Mouse (Mus musculus) hematopoietic stem cell, adult 5-6 weeks (primary cell): ENCODE data around the gene Limch1. TPM values are rescaled to one million over a fixed set of nuclear protein-coding genes. Genes with fewer than 3 reads are reported as not detected.

Experiments used
- ATAC-seq, 2 experiments: fragments of 125-278 bp in 1 of 2; replicated peaks in 1 of 2; 2 replicates each; pipeline ENCODE4 v1.8.0; 2016 to 2017; ENCODE audit warnings: inconsistent platforms in 2 of 2, mild to moderate bottlenecking in 2 of 2, moderate number of reproducible peaks in 2 of 2, low read depth in 1 of 2, moderate TSS enrichment in 1 of 2; ENCODE audit not compliant: low FRiP score in 2 of 2, poor library complexity in 2 of 2, severe bottlenecking in 2 of 2, insufficient read depth in 1 of 2, low TSS enrichment in 1 of 2
- total RNA-seq: library from RNA; stranded (forward); fragments of 172-1452, 232-1000 nt; gene quantifications from 2 replicates; pipeline ENCODE4 v1.2.3, GENCODE M21; 2017

Limch1 gene
- total RNA-seq, 1 experiment from 2014 or later = 0.30 TPM

DNA sequence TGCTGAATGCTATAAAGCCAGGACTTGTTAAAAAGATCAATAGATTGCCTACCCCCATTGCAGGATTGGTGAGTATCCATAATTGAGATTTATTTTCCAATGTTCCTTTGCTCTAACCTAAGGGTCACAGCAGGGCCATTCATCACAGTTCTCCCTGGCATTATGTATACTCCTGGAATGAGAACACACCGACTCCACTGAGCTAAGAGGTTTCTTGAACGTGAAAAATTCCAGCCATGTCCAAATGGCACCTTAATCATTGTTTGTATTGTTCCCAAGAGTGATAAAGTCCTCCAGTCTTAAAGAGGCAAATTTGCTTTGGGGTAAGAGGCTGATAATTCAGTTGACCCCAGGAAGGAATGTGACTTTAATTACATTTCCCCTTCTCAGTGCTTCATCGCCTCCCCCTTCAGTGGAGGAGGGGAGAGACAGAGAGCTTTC, 136.3 kb downstream of the Limch1 start:
- no peak for ATAC-seq

DNA sequence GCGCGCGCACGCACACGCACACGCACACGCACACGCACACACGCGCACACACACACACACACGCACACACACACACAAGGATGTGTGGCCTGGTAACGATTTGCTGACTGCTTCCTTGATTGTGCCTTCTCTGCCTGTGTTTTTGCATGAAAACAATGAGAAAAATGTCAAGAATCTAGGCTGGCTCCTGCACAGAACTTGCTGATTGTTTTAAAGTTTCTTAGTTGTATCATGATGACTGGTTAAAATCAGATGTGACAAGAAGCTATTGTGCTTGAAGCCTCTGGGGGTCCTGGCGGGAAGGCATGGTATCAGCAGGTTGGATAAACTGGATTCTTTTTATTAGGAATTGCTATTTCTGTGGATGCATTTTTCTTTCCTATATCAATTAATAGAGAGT, 137.1 kb downstream of the Limch1 start:
- no peak for ATAC-seq

DNA sequence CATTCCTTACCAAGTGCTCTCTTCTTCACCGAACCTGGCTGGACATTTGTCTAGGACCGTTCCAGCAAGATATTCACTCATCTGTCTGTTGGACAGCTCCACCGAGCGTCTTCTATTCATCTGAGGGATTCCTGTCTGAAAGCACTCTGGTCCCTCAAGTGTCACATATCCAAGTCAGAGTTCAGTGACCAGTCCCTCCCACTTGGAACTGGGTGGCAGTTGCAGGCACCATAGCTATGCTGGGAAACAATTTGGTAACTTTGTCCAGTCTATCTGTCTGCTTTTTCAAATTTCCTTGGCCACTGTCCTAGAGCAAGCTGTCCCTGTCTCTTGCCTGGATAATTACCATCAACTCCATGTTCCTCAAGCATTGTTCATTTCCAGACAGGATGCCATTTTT, 138.9 kb downstream of the Limch1 start:
- ATAC-seq = no peak

DNA sequence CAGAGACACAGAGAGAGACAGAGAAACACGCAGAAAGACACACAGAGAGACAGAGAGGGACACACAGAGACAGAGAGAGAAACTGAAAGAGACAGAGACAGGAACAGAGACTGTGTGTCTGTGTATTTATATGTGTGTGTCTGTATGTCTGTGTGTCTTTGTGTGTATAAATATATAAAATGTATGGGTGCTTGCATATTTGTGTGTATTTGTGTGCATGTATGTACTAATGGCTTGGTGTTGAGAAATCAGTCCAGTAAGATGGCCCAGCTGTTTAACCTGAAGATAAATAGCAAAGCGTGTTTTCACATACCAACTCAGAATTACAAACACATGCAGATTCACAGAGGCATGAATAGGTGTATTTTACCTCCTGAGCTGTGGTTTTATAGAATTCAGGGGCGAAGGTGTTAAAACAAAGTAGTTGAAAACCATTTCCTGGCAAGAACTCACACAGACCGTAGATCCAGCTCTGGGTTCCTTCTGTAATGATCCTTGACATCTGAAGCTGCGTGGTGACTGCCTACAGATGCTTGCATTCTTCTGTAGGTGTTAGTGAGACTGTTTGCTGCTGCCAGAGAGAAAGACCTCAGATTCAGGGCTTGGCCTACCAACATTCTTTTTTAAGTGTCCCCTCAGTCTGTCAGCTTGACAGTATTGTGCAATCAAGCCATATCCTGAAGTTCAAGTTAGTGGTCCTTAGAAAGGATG, 140.9 kb downstream of the Limch1 start:
- ATAC-seq = no peak

DNA sequence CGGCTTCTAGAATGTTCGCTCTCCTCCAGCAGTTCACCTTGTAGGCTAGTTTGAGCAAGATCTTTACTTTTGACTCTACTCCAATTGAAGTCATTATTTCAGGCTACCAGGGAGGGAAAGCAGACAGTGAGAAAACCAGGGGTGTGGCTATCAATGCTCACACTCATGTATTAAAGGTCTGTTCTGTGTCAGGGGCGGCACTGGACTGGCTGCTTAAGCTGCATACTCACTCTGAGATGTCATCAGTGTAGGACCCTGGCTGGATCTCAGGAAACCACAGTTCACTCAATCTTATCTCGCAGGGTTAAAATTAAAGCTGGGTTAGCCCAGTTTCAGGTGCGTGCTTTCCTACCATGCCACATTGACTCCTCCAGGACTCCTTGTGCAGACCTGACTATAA, 142.4 kb downstream of the Limch1 start:
- no peak for ATAC-seq

DNA sequence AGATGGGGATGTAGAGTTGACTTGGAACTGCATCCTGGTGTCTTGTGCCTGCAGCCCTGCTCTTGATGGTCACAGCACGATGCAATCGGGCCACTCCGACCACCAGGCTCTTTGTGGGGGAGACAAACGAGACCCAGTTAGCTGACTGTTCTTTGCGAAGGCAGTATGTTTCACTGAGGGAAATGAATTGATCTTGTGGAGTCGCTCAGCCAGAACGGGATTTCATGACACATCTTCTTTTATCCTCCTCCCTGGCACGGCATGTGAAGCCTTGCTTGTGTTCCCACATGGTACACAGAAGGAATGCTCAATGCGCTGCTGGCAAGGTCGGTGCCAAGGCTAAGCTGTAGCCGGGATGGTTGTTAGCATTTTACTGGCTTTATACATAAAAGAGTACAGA, 143.7 kb downstream of the Limch1 start:
- no peak for ATAC-seq

DNA sequence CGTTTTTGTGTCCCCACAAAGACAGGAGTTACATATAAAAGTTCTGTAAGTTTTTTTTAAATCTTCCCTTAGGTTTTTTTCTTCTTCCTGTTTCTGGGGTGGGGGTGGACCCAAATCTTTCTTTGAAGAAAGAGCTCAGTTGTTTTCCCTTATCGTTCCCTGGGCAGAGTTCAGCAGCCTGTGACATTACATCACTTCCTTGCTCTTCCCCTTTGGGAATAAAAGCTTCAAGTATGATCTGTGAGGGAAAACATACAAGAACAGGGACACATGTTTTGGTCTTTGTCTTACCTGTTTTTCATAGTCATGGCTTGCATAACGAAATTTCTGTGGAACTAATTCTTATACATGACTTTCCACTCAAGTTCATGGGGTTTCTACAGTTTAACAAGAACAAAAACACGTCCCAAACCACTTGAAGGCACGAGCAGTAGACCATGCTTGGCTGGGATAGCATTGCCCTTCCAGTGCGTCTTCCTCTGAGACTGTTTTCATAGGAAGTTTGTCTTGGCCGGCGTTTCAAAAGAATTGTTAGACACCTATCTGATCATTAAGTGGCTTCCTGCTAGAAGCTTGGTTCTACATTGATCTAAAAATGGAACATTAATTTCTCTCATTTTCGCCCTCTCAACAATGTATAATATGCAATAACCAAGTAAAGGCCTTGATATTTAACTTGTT, 150.0 kb downstream of the Limch1 start:
- ATAC-seq = no peak

DNA sequence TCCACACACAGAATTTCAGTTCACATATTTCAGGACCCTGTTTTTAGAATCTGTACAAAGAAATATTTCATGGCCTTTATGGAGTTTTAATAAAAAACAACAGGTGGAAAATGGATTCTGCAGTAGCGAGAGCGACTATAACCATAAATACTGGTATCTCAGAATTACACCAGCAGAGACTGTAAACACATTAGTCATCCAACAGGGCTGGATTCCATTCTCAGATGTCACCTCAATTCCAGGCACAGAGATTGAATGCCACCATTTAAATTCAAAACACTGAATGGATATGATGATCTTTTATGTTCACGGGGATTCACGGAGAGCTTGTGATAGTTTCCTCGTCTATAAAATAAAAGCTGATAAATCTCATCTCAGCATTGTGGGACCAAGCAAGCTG, 152.0 kb downstream of the Limch1 start:
- no peak for ATAC-seq

DNA sequence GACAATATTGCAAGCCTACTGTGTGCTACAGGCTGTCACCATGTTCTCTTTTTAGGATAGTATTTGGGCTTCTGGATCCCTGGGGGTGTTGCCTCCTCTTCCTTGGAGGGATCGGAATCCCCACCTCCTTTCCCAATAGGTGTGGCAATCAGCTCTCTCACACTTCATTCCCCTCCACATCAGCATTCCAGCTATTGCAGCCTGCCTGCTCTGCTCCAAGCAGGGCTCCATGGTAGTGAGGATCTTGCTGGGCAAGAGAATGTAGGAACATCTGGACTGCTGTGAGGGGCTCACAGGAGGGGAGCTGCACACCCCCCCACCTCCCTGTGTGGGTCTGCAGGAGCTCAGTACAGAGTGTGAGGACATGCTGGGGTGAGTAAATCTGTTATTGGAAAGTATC, 152.6 kb downstream of the Limch1 start:
- ATAC-seq = no peak

DNA sequence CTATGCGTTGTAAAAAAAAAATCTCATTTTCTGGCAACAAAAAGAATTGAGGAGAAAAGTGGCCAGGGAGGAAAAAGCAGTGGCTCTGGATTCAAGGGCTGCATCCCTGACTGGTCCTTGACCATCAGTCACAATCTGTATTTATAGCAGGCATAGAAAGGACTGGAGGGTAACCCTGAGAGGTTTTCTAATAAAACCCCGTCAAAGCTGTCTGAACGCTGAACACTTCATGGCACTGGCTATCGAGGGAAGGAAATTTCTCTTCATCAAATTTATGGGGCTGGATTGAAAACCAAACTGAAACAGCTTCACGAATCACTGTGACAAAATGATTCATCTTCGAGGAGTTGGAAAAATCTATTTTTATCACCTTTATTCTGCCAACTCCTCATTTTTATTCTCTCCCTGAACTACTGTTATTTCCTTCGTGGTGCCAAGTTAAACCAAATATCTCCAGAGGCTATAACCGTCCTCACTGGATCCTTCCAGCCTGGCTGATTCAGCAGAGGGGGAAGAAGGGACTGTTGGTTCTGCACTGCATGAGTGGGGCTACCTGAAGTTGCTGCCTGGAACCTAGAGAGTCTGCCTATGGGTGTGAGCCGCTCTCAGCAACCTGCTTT, 153.3 kb downstream of the Limch1 start:
- ATAC-seq = no peak

DNA sequence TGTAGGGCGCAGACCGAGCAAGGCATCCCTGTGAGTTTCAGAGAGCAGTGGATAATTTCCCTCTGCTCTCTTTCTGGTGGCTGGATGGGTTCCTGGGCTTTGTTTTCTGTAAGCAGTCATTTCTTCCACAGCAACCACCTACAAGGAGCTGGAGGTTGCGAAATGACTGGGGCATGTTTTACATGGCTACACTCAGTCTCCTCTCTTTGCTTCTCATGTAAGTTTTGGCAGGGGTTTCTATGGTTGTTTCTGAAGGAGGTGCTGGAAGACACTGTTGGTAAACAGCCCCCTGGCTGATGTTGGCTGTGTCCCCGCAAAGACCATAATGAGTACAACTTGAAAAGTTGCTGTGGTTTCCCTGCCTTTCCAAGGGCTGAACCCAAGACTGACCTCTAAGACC, 155.5 kb downstream of the Limch1 start:
- ATAC-seq = no peak

DNA sequence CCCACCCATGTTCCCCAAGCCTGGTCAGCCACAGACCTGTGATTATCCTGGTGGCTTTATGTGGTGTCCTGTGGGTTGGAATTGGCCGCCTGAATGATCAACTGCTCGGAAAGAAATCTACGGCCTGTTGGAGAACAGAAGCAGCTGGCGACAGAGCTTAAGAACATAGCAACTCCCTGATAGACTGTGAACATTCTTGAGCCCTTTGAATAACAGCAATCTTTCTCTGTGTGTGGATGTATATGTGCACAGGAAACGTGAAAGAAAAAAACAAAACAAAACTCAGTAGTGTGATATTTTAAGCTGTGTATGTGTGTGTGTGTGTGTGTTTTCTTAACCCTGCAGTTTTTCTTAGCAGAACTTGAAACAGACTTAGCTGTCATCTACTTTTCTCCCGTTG, 159.2 kb downstream of the Limch1 start:
- ATAC-seq = no peak

DNA sequence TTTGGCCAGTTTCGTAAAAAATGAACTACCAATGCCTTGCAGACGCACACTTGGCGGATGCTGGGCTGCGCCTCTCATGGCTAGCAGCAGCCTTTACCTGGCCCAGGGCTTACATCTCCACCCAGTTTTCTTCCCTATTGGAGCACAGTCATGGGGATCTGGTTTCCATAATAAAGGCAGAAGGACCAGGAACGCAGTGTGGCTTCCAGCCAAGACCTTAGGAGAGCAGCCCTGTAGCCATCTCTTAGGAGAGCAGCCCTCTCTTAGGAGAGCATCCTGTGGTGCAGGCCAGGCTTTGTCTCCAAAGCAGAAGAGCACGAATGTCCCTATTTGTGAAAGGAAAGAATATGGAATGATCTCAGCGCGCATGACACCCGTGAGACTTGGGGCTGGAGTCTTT, 163.3 kb downstream of the Limch1 start:
- ATAC-seq = no peak

DNA sequence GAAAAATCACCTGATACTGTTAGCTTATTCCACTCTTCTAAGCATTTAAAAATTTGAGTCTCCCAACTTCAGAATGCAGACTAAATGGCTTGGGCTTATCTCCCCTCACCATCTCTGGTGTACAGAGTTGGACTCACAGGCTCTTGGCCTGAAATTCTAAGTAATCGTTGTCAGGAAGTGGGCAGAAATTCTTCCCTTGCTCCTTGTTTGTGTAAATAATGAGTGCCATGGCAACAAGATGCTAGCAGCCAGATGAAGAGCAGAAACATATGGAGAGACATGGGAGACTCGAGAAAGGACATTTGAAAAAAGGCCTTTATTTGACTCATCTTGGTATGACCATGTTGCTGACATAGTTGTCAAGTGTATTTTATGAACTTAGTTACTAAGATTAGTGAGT, 164.3 kb downstream of the Limch1 start:
- no peak for ATAC-seq

DNA sequence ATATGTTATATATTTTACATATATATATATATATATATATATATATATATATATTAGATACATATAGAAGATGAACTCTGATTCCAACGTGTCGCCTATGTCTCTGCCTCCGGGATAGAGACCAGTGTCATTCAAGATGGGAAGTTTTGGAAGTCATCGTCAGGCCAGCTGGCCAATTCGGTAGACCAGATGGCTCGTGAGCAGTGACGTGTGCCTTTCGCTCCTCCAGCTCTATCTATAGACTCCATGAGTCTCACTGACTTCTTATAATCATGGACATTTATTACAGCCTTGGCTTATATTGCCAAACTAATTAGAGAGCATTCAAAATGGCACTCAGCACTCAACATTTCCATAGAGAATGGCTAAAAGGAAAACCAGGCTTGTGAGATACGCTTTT, 165.0 kb downstream of the Limch1 start:
- no peak for ATAC-seq

DNA sequence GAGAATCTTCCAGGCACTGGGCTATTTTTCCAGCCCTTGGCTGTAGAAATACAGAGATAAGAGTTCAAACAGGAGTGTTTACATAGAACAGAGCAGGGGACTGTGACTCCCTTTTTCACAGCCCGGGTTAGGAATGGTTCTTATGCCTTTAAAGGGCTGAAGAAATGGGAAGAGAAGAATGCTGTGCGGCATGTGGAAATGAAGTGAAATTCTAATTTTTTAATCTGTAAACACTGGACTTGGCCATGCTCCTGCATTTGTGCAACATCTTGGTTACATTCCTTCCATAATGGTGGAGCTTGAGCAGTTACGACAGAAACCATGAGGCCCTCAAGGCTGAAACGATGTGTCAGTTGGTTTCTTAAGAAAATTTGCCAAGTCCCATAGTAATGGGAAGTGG, 165.4 kb downstream of the Limch1 start:
- ATAC-seq = no peak

DNA sequence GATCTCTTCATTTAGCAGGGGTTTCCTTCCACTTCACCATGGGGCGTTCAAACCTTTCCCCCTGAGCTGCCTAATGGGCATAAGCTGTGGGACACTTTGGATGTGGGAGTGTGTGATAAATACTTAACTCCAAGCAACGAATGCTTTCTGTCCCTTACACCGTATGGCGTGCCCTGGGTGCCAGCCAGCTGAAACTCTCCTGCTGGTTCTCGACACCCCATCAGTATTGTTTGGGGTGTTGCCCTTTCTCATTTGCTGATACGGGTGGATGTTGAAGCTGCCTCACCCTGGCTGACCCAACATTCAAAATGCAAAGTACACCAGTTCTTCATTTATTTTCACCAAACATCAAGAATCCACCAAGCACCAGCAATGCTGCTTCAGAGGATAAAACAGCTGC, 168.2 kb downstream of the Limch1 start:
- ATAC-seq = no peak

DNA sequence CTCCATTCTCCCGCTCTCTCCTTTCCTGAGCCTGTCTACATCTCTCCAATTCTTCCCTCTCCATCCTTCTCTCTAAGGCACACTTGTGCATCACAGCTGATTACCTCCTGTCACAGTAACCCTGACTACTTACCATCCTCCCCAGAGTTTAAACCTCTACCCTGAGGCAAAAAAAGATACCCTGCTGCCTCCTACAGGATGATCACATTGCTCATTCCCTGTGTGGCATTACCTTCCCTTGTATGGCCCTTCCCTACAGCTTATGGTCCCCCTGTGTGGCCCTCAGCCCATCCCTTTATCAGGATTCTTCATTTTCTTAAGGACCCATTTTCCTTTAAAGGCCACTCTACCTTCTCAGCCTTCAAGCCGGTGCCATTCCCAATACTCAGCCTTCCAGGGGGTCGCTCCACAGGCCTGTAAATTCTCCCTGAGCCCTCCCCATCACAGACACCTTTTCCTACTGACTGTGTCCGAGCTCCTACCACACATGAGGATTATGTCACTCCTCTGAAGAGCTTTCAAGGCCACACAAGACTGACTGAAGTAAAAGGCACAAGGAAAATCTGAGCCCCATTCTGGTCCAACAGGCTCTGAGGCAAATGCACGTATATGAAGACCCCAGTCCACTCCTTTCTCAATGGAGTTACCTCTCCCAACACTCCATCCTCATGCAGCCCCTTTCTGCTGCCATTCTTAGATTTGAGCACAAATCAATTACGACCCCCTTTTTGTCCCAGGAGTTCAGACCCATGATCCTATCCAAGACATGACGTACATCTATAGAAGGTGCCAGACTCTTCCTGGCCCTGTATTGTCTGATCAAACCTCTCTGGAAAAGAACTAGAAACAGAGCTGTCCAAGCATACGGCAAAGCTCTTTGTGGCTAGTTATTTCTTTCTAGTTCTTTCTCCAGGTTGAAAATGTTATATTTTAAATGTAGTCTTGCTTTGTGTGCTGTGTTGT, 172.0 kb downstream of the Limch1 start:
- ATAC-seq = no peak
